Mouse (Mus musculus) embryonic facial prominence, embryonic 13.5 days (tissue): ENCODE results near the gene Gm7073. TPM values are rescaled to one million over a fixed set of nuclear protein-coding genes. Genes with fewer than 3 reads are reported as not detected.

Experiments used
- ATAC-seq: fragments of 200-750 bp; cut with Nextera tagmentation; 2 replicates; pipeline ENCODE4 v1.8.0; 2017; ENCODE audit warnings: low read depth; ENCODE audit not compliant: insufficient number of reproducible peaks, insufficient read depth, low FRiP score, low TSS enrichment
- H3K27ac ChIP-seq: fragments of 300-500 bp; sonication (generic); 2 replicates; pipeline ENCODE4 v1.5.1; 2015; ENCODE audit warnings: moderate library complexity, mild to moderate bottlenecking, inconsistent platforms
- H3K27me3 ChIP-seq: fragments of 300-500 bp; sonication (generic); 2 replicates; pipeline ENCODE4 v1.6.1; 2015; ENCODE audit warnings: mild to moderate bottlenecking, inconsistent platforms
- H3K36me3 ChIP-seq: fragments of 300-500 bp; sonication (generic); 2 replicates; pipeline ENCODE4 v1.6.1; 2015; ENCODE audit warnings: mild to moderate bottlenecking, inconsistent platforms
- H3K4me1 ChIP-seq: fragments of 300-500 bp; sonication (generic); 2 replicates; pipeline ENCODE4 v1.6.1; 2015; ENCODE audit warnings: inconsistent platforms
- H3K4me2 ChIP-seq: fragments of 300-500 bp; sonication (generic); 2 replicates; pipeline ENCODE4 v1.6.1; 2015; ENCODE audit warnings: moderate library complexity, mild to moderate bottlenecking, inconsistent platforms
- H3K4me3 ChIP-seq: fragments of 300-500 bp; sonication (generic); 2 replicates; pipeline ENCODE4 v1.5.1; 2015; ENCODE audit warnings: mild to moderate bottlenecking, inconsistent platforms
- H3K9ac ChIP-seq: fragments of 300-500 bp; sonication (generic); 2 replicates; pipeline ENCODE4 v1.6.1; 2015; ENCODE audit warnings: mild to moderate bottlenecking, inconsistent platforms
- H3K9me3 ChIP-seq: fragments of 300-500 bp; sonication (generic); 2 replicates; pipeline ENCODE4 v1.6.1; 2016; ENCODE audit warnings: inconsistent platforms
- WGBS: fragments of 180-500 bp; shearing (Covaris S2); methylation state at CpG from one replicate; pipeline ENCODE4 v1.1.7; 2015; ENCODE audit warnings: mixed read lengths; 5-methylcytosine and 5-hydroxymethylcytosine counted together
- polyA plus RNA-seq: library from polyadenylated mRNA; unstranded; fragments of >200 nt; fragmentation: Nextera tagmentation; extraction: Ambion mirVana; gene quantifications from 2 replicates; pipeline ENCODE4 v1.2.1, GENCODE M21; 2015

Gene Gm7073
- polyA plus RNA-seq, 1 experiment from 2014 or later, result not detected

- Histone ChIP-seq H3K4me2 (no peak overlapping the region), H3K27me3 (no peaks in the 10 kb centered on the region), H3K4me1 (no peaks in the 10 kb centered on the region), H3K4me3 (no peak overlapping the region), H3K36me3 (no peaks in the 10 kb centered on the region), H3K9me3 (no peaks in the 10 kb centered on the region), H3K9ac (no peak overlapping the region), H3K27ac (no peak overlapping the region)
- no peak for ATAC-seq
Observed at GRCm38 (mm10) chrX:60495308-60495707, 43.7 kb downstream of the Gm7073 start.

DNA sequence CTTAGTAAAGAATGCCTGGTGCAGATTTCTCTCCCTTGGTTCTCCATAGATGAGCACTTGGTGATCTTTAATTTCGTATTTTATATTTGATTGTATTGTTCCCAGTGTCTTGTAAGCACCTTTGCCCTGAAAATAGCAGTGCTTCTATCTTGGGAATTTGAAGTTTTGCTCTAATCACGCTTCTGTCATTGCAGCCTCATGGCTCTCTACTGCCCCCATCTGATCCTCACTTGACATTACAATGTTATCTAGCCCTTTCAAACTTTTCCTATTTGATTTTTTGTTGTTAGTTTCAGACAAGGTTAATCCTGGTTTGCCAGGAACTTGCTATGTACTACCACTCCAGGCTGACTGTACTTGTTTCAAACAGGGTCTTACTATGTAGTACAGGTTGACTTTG, 75.3 kb downstream of the Gm7073 start:
- no peak overlapping the region for H3K27ac ChIP-seq
- H3K9me3 ChIP-seq, result no peaks in the 10 kb centered on the region
- H3K4me2 ChIP-seq, result no peak overlapping the region
- no peak overlapping the region for H3K9ac ChIP-seq
- no peaks in the 10 kb centered on the region for H3K36me3 ChIP-seq
- WGBS, result 17% methylated on average over 2 of the region's 2 CpGs
- H3K4me1 ChIP-seq, result no peaks in the 10 kb centered on the region
- no peaks in the 10 kb centered on the region for H3K27me3 ChIP-seq
- no peak for ATAC-seq
- no peak overlapping the region for H3K4me3 ChIP-seq

GRCm38 (mm10) chrX:60414563-60415111, 124.4 kb downstream of the Gm7073 start:
- no peak overlapping the region for H3K27ac ChIP-seq
- H3K27me3 ChIP-seq, result no peaks in the 10 kb centered on the region
- 63% methylated on average over 4 of the region's 4 CpGs for WGBS
- no peak overlapping the region for H3K4me3 ChIP-seq
- H3K9me3 ChIP-seq, result no peaks in the 10 kb centered on the region
- H3K36me3 ChIP-seq, result no peaks in the 10 kb centered on the region
- H3K4me2 ChIP-seq, result no peak overlapping the region
- no peaks in the 10 kb centered on the region for H3K4me1 ChIP-seq
- ATAC-seq, result no peak
- no peak overlapping the region for H3K9ac ChIP-seq

DNA sequence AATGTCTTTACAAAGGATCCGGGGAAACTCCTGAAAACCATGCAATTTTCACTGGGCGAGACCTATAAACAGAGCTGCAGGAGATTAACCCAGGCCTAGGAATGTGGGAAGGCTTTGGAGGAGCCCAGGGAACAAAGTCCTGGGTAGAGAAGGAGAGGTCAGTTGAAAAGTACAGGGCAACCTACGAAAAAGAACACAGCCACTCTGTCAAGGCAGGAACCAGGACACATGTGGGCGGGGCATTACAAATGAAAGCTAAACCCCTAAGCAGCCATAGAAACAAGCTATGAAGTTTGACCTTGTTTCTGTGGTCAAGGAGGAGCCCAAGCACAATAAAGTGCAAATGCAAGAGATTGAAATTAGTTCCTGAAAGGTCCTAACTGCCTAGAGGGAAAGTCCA, 133.4 kb downstream of the Gm7073 start:
- no peak for ATAC-seq
- 63% methylated on average over 4 of the region's 4 CpGs for WGBS
- H3K9me3 ChIP-seq, result no peaks in the 10 kb centered on the region

DNA sequence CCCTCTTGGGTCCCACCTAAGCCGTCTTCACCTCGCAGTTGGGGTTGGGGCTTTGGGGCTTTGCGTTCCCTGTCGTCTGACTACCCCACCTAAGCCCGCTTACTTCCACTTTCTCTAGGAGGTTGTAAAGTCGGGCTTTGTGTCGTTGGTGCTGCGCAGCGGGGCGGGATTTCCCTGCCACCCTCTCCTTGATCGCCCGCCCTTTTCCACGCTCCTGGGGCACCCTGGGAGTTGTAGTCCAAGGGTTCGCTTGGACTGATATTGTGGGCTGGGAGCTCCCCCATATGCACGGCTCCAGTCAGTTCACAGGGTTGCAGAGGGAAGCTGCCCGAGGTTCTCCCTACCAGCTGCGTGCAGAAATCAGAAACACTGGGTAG, 134.4 kb downstream of the Gm7073 start:
- Histone ChIP-seq H3K9ac (peak overlapping the region; percentile 85), H3K9me3 (no peaks in the 10 kb centered on the region), H3K4me1 (no peaks in the 10 kb centered on the region), H3K4me2 (peak overlapping the region; percentile 37), H3K27me3 (no peaks in the 10 kb centered on the region; the same call in 1 of the 2 replicates), H3K4me3 (peak overlapping the region; percentile 61), H3K36me3 (no peaks in the 10 kb centered on the region), H3K27ac (peak overlapping the region; percentile 96)
- 21% methylated on average over 17 of the region's 17 CpGs for WGBS
- ATAC-seq, result peak; percentile 95

More for the DNA sequence above, 133.4 kb downstream of the Gm7073 start:
- Histone ChIP-seq H3K36me3 (no peaks in the 10 kb centered on the region), H3K4me2 (no peak overlapping the region), H3K4me1 (no peaks in the 10 kb centered on the region), H3K4me3 (no peak overlapping the region), H3K9ac (no peak overlapping the region), H3K27ac (no peak overlapping the region), H3K27me3 (no peaks in the 10 kb centered on the region; the same call in 1 of the 2 replicates)

DNA sequence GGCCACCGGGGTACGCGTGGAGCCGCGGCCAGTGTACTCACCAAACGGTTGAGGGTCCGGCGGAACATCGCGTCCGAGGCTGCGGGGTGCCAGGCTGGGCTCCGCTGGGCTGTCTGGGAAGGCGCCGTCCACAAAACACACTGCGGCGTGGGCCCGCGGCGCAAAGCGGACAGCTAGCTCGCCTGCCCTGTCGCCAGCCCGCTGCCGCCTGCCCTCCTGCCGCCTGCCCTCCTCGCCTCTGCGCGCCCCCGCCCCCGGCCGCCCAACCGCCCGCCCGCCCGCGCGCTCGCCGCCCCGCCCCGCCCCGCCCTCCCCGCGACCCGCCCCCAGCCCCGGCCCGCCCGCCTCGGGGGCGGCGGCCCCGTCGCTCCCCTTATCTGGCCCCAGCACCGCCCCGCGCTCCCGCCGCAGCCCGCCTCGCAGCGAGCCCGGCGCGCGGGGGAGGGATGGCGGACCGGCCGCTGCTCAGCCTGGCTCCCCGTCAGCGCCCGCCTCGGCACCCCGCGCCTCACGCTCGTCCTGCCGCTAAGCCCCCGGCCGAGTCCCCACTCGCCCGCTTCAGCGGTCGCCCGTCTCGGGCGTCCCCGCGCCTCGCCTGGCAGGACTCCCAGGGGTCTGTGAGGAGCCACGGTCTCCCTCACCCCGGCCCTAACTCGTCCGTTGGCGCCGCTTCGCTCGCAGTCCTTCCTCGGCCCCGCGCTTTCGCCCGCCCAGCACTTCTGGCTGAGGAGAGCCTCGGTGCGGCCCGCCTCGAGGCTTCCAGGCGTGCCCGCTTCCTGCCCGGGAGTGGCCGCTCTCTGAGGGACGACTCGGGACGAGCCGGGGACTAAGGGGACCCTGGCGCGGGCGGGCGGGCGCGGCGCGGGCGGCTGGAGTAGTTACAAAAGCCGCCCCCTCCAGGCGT, 135.0 kb downstream of the Gm7073 start:
- WGBS, result 20% methylated on average over 74 of the region's 126 CpGs
- Histone ChIP-seq H3K9me3 (no peaks in the 10 kb centered on the region), H3K9ac (peak overlapping the region; percentile 85), H3K4me3 (peak overlapping the region; percentile 61), H3K27ac (peak overlapping the region; percentile 96), H3K4me1 (no peaks in the 10 kb centered on the region), H3K36me3 (no peaks in the 10 kb centered on the region), H3K4me2 (peak overlapping the region; percentile 65), H3K27me3 (no peaks in the 10 kb centered on the region; the same call in 1 of the 2 replicates)
- peak; percentile 86 for ATAC-seq

GRCm38 (mm10) chrX:60403062-60403763, 135.8 kb downstream of the Gm7073 start:
- ATAC-seq, result no peak; the same call in 1 of the 2 replicates

GRCm38 (mm10) chrX:60394292-60394691, 144.8 kb downstream of the Gm7073 start:
- H3K27ac ChIP-seq, result no peak overlapping the region
- no peaks in the 10 kb centered on the region for H3K27me3 ChIP-seq
- no peak overlapping the region for H3K4me2 ChIP-seq
- H3K4me3 ChIP-seq, result no peak overlapping the region
- no peaks in the 10 kb centered on the region for H3K36me3 ChIP-seq
- no peak for ATAC-seq
- H3K9ac ChIP-seq, result no peak overlapping the region
- no peaks in the 10 kb centered on the region for H3K9me3 ChIP-seq
- H3K4me1 ChIP-seq, result no peaks in the 10 kb centered on the region
- WGBS, result 71% methylated on average over 4 of the region's 4 CpGs

More at GRCm38 (mm10) chrX:60403062-60403763, 135.8 kb downstream of the Gm7073 start:
- Histone ChIP-seq H3K4me3 (peak overlapping the region; percentile 61), H3K36me3 (no peaks in the 10 kb centered on the region), H3K9me3 (no peaks in the 10 kb centered on the region), H3K27me3 (no peaks in the 10 kb centered on the region; the same call in 1 of the 2 replicates), H3K9ac (peak overlapping the region; percentile 74), H3K27ac (0 out of 2 replicates have a peak overlapping the region, but pooled peaks have one; percentile 44), H3K4me2 (peak overlapping the region; percentile 65), H3K4me1 (no peaks in the 10 kb centered on the region)
- WGBS, result 26% methylated on average over 35 of the region's 46 CpGs

GRCm38 (mm10) chrX:60386852-60387251, 152.2 kb downstream of the Gm7073 start:
- no peaks in the 10 kb centered on the region for H3K27me3 ChIP-seq
- H3K27ac ChIP-seq, result no peak overlapping the region
- no peak for ATAC-seq
- no peaks in the 10 kb centered on the region for H3K4me1 ChIP-seq
- H3K9me3 ChIP-seq, result no peaks in the 10 kb centered on the region
- no peak overlapping the region for H3K9ac ChIP-seq
- H3K4me3 ChIP-seq, result no peak overlapping the region
- no peaks in the 10 kb centered on the region for H3K36me3 ChIP-seq
- no peak overlapping the region for H3K4me2 ChIP-seq
- 92% methylated on average over 1 of the region's 1 CpGs for WGBS
